Mouse (Mus musculus): ENCODE measurements at regions not wholly inside any gene's neighbourhood (a gene's known extent, or its start where the extent isn't known, plus 50 kb on each side); places are given as distances from the start of the nearest gene placed in this dataset.

DNA sequence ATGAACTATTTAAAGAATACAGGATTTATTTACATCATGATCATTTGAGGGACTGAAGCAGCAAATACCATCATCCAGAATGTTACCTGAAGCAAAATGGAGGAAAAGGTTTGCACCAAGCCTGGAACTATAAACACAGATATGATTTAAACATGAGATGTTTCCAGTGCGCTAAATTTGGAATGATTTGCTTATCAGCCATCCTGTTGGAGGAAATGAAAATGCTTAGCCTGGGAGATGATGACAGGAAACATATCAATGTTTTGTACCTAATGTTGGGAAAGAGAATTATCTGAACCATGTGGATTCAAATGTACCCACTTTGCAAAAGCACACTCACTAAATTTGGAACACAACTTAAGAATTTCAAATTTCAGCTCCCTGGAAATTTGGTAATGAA lies 149.3 kb downstream of the Adgra3 start:
- no peak overlapping the region for H3K9ac ChIP-seq (ENCODE audit: control insufficient read depth, low read depth, low read length, poor library complexity, severe bottlenecking)
- H3K79me2 ChIP-seq (ENCODE audit: control insufficient read depth, insufficient read depth, low read length, poor library complexity): no peaks in the 10 kb centered on the region
- H3K4me1 ChIP-seq (ENCODE audit: control insufficient read depth in 1 of 2, insufficient read depth in 2 of 2, low read length in 2 of 2): no peaks in the 10 kb centered on the region
- no peaks in the 10 kb centered on the region for H3K36me3 ChIP-seq (ENCODE audit: control insufficient read depth in 1 of 2, insufficient read depth in 2 of 2, low read length in 2 of 2)
- TF ChIP-seq RCOR1 (IDR thresholded peaks at IDR 0.05; ENCODE audit: low read depth, low read length): no peak
- TF ChIP-seq TBP (IDR thresholded peaks at IDR 0.05; ENCODE audit: low read depth, low read length): no peak
- H3K4me3 ChIP-seq (ENCODE audit: control insufficient read depth in 1 of 2, insufficient read depth in 1 of 2, low read depth in 2 of 2, low read length in 2 of 2): no peak overlapping the region
- no peaks in the 10 kb centered on the region for H3K9me3 ChIP-seq (replicated peaks; ENCODE audit: insufficient read depth, low read length)
- no peak for DNase-seq (ENCODE audit: low read depth, low spot score)
- no peak overlapping the region for H3K27ac ChIP-seq (ENCODE audit: control insufficient read depth, low read depth, low read length)
- H3K27me3 ChIP-seq (ENCODE audit: control insufficient read depth in 1 of 2, insufficient read depth in 2 of 2, low read length in 2 of 2): no peaks in the 10 kb centered on the region

DNA sequence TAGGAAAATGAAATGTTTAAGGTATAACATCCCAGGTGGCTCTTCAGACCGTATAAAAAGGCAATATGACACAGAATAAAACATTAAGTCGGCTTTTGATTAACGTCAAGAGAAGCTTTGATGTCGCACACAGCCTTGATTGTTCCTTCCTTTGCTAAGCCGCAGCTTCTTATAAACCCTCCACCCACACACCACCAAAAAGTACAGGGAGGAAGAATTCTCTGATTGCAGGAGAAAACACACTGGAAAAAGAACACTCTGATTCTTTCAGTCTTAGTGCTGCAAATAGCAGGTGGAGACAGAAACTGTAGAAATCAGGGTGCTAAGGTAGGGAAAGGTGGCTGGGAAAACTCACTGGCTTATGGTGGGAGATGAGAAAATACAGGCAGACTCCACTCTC lies 162.7 kb downstream of the Adgra3 start:
- H3K27ac ChIP-seq (ENCODE audit: control insufficient read depth, low read depth, low read length): no peak overlapping the region
- TF ChIP-seq ZNF384 (IDR thresholded peaks at IDR 0.05; ENCODE audit: low read depth, low read length) (no peak), GATA1 (IDR thresholded peaks at IDR 0.05; ENCODE audit: low read depth, low read length) (no peak), CTCF (IDR thresholded peaks at IDR 0.05 in 2 of 3, conservative IDR thresholded peaks at IDR 0.05 in 1 of 3; ENCODE audit: control insufficient read depth in 1 of 3, insufficient read depth in 1 of 3, low read depth in 2 of 3, low read length in 3 of 3, poor library complexity in 1 of 3, severe bottlenecking in 1 of 3) (no peak), RCOR1 (IDR thresholded peaks at IDR 0.05; ENCODE audit: low read depth, low read length) (no peak), KAT2A (conservative IDR thresholded peaks at IDR 0.05; ENCODE audit: low read depth, low read length) (no peak)
- H3K4me3 ChIP-seq (ENCODE audit: control insufficient read depth in 1 of 2, insufficient read depth in 1 of 2, low read depth in 2 of 2, low read length in 2 of 2): no peak overlapping the region
- no peaks in the 10 kb centered on the region for H3K36me3 ChIP-seq (ENCODE audit: control insufficient read depth in 1 of 2, insufficient read depth in 2 of 2, low read length in 2 of 2)
- H3K9me3 ChIP-seq (replicated peaks; ENCODE audit: insufficient read depth, low read length): no peaks in the 10 kb centered on the region
- H3K27me3 ChIP-seq (ENCODE audit: control insufficient read depth in 1 of 2, insufficient read depth in 2 of 2, low read length in 2 of 2): no peaks in the 10 kb centered on the region
- H3K79me2 ChIP-seq (ENCODE audit: control insufficient read depth, insufficient read depth, low read length, poor library complexity): no peaks in the 10 kb centered on the region
- no peak for DNase-seq (ENCODE audit: low read depth, low spot score)
- no peak overlapping the region for H3K9ac ChIP-seq (ENCODE audit: control insufficient read depth, low read depth, low read length, poor library complexity, severe bottlenecking)
- no peaks in the 10 kb centered on the region for H3K4me1 ChIP-seq (ENCODE audit: control insufficient read depth in 1 of 2, insufficient read depth in 2 of 2, low read length in 2 of 2)

DNA sequence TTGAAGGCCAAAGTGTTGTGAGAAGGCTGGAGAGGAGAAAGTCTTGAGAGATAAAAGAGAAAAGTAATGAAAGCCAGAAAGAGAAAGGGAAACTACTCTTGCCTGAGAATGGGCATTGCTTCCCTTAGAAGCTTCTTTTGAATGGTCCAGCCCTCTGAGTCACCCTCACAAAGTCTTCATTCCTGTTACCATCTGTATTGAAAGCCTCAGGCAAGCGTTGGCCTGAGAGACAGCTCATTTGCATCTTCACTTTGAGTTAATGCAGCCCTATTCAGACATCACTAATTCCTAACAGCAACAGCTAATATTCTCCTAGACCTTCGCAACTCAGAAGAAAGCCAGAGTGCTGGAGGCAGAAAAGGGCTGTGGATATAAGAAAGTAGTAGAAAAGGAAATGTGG lies 178.4 kb downstream of the Adgra3 start:
- Histone ChIP-seq H3K4me1 (ENCODE audit: control insufficient read depth in 1 of 2, insufficient read depth in 2 of 2, low read length in 2 of 2) (no peaks in the 10 kb centered on the region), H3K9ac (ENCODE audit: control insufficient read depth, low read depth, low read length, poor library complexity, severe bottlenecking) (no peak overlapping the region), H3K4me3 (ENCODE audit: control insufficient read depth in 1 of 2, insufficient read depth in 1 of 2, low read depth in 2 of 2, low read length in 2 of 2) (no peak overlapping the region), H3K9me3 (replicated peaks; ENCODE audit: insufficient read depth, low read length) (no peaks in the 10 kb centered on the region), H3K27ac (ENCODE audit: control insufficient read depth, low read depth, low read length) (no peak overlapping the region), H3K79me2 (ENCODE audit: control insufficient read depth, insufficient read depth, low read length, poor library complexity) (no peaks in the 10 kb centered on the region), H3K27me3 (ENCODE audit: control insufficient read depth in 1 of 2, insufficient read depth in 2 of 2, low read length in 2 of 2) (no peaks in the 10 kb centered on the region), H3K36me3 (ENCODE audit: control insufficient read depth in 1 of 2, insufficient read depth in 2 of 2, low read length in 2 of 2) (no peaks in the 10 kb centered on the region)
- no peak for DNase-seq (ENCODE audit: low read depth, low spot score)
- TF ChIP-seq RAD21 (IDR thresholded peaks at IDR 0.05; ENCODE audit: low read depth, low read length): no peak
- no peak for TF ChIP-seq KAT2A (conservative IDR thresholded peaks at IDR 0.05; ENCODE audit: low read depth, low read length)
- no peak for TF ChIP-seq CHD2 (IDR thresholded peaks at IDR 0.05; ENCODE audit: low read length)
- TF ChIP-seq ZKSCAN1 (IDR thresholded peaks at IDR 0.05; ENCODE audit: low read depth, low read length): no peak
- no peak for TF ChIP-seq TBP (IDR thresholded peaks at IDR 0.05; ENCODE audit: low read depth, low read length)
- no peak for TF ChIP-seq MEF2A (IDR thresholded peaks at IDR 0.05; ENCODE audit: extremely low read depth, insufficient replicate concordance, low read depth, low read length, poor library complexity, severe bottlenecking)
- TF ChIP-seq MXI1 (IDR thresholded peaks at IDR 0.05; ENCODE audit: low read depth, low read length): no peak
- no peak for TF ChIP-seq MAFK (IDR thresholded peaks at IDR 0.05; ENCODE audit: borderline replicate concordance, low read depth, low read length)
- TF ChIP-seq ZMIZ1 (IDR thresholded peaks at IDR 0.05; ENCODE audit: low read depth, low read length): no peak
- TF ChIP-seq ZC3H11A (IDR thresholded peaks at IDR 0.05; ENCODE audit: low read depth, low read length): no peak
- TF ChIP-seq CTCF (IDR thresholded peaks at IDR 0.05 in 2 of 3, conservative IDR thresholded peaks at IDR 0.05 in 1 of 3; ENCODE audit: control insufficient read depth in 1 of 3, insufficient read depth in 1 of 3, low read depth in 2 of 3, low read length in 3 of 3, poor library complexity in 1 of 3, severe bottlenecking in 1 of 3): no peak
- TF ChIP-seq HCFC1 (IDR thresholded peaks at IDR 0.05; ENCODE audit: low read depth, low read length): no peak
- no peak for TF ChIP-seq BHLHE40 (IDR thresholded peaks at IDR 0.05; ENCODE audit: borderline replicate concordance, low read depth, low read length)
- no peak for TF ChIP-seq RCOR1 (IDR thresholded peaks at IDR 0.05; ENCODE audit: low read depth, low read length)

All from MEL (cell line).